Mouse (Mus musculus) heart, embryonic 12.5 days (tissue): ENCODE results near the gene C2cd6. TPM values are rescaled to one million over a fixed set of nuclear protein-coding genes. Genes with fewer than 3 reads are reported as not detected.

ENCODE experiments used
- ATAC-seq: fragments of 200-750 bp; cut with Nextera tagmentation; 2 replicates; pipeline ENCODE4 v1.8.0; 2017; ENCODE audit warnings: moderate TSS enrichment, moderate library complexity; ENCODE audit not compliant: insufficient number of reproducible peaks, low FRiP score
- H3K27ac ChIP-seq: fragments of 300-500 bp; sonication (generic); 2 replicates; pipeline ENCODE4 v1.5.1; 2016; ENCODE audit warnings: mild to moderate bottlenecking, moderate library complexity; ENCODE audit not compliant: poor library complexity, severe bottlenecking
- H3K27me3 ChIP-seq: fragments of 300-500 bp; sonication (generic); replicated peaks from 2 replicates; pipeline ENCODE4 v1.6.1; 2016; ENCODE audit warnings: mild to moderate bottlenecking, moderate library complexity
- H3K36me3 ChIP-seq: fragments of 300-500 bp; sonication (generic); 2 replicates; pipeline ENCODE4 v1.6.1; 2016; ENCODE audit warnings: mild to moderate bottlenecking, moderate library complexity
- H3K4me1 ChIP-seq: fragments of 300-500 bp; sonication (generic); replicated peaks from 2 replicates; pipeline ENCODE4 v1.6.1; 2016; ENCODE audit warnings: mild to moderate bottlenecking
- H3K4me2 ChIP-seq: fragments of 300-500 bp; sonication (generic); 2 replicates; pipeline ENCODE4 v1.6.1; 2016; ENCODE audit warnings: mild to moderate bottlenecking, moderate library complexity
- H3K4me3 ChIP-seq: fragments of 300-500 bp; sonication (generic); 2 replicates; pipeline ENCODE4 v1.5.1; 2016; ENCODE audit warnings: mild to moderate bottlenecking
- H3K9ac ChIP-seq: fragments of 300-500 bp; sonication (generic); 2 replicates; pipeline ENCODE4 v1.6.1; 2016; ENCODE audit warnings: mild to moderate bottlenecking, moderate library complexity
- H3K9me3 ChIP-seq: fragments of 300-500 bp; sonication (generic); replicated peaks from 2 replicates; pipeline ENCODE4 v1.6.1; 2016; ENCODE audit warnings: mild to moderate bottlenecking, moderate library complexity
- WGBS: fragments of 180-500 bp; shearing (Covaris S2); methylation state at CpG from one replicate; pipeline ENCODE4 v1.1.7; 2016; 5-methylcytosine and 5-hydroxymethylcytosine counted together
- polyA plus RNA-seq: library from polyadenylated mRNA; unstranded; fragments of >200 nt; fragmentation: Nextera tagmentation; extraction: Ambion mirVana; gene quantifications from 2 replicates; pipeline ENCODE4 v1.2.1, GENCODE M21; 2016

C2cd6 gene
- polyA plus RNA-seq, result not detected in 2 replicates

DNA sequence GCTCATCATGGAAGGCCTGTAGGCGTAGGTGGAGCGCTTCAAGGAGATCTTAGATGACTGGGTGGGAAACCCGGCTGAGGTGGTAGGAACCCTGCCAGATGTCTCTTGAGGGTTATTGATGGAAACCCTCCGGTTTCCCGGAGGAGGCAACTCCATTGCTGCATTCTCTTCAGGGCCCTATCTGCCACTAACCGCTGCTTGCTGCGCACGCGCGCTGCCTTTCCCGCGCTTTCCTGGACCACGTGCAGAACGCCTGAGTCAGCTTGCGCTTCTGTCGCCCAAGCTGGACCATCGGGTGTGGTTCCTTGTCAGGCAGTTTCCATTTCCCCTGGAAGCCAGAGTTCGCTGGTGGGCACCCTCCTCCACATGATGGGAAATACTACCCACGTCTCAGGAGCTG is at the start of gene C2cd6:
Gene C2cd6 (minus strand): TSS at position 196 of the 400 bp plus-strand sequence.
- Histone ChIP-seq H3K36me3 (peaks cover 3% of the 10 kb centered on the region; the same call in 1 of the 2 replicates), H3K4me2 (no peak within 1 kb of the TSS), H3K27ac (no peak within 1 kb of the TSS), H3K4me1 (0 out of 2 replicates have a peak, but pooled peaks cover 1% of the 10 kb centered on the region), H3K9me3 (no peaks in the 10 kb centered on the region), H3K9ac (no peak within 1 kb of the TSS), H3K4me3 (no peak within 1 kb of the TSS), H3K27me3 (no peaks in the 10 kb centered on the region)
- WGBS, result 86% methylated on average over 19 of the region's 19 CpGs
- no peak for ATAC-seq

DNA sequence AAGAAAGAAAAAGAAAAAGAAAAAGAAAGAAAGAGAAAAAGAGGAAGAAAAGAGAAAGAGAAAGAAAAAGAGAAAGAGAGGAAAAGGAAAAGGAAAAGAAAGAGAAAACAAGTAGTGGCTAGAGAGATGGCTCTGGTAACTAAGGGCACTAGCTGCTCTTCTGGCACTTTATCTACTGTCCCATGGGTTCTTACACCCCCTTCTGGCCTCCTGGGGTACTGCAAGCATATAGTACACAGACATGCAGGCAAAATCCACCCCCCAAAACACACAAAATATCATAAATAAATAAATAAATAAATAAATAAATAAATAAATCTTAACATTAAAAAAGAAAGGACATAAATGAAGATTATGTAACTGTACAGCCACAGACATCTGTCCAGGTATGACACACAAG is 48.1 kb upstream of the C2cd6 start:
- Histone ChIP-seq H3K27ac (no peak overlapping the region), H3K9me3 (peaks cover 8% of the 10 kb centered on the region; the same call in 1 of the 2 replicates), H3K4me3 (no peak overlapping the region), H3K9ac (no peak overlapping the region), H3K36me3 (no peaks in the 10 kb centered on the region), H3K4me2 (no peak overlapping the region), H3K27me3 (no peaks in the 10 kb centered on the region), H3K4me1 (no peaks in the 10 kb centered on the region)
- ATAC-seq, result no peak

GRCm38 (mm10) chr1:59134419-59134818 is 39.7 kb upstream of the C2cd6 start:
- Histone ChIP-seq H3K36me3 (no peaks in the 10 kb centered on the region), H3K9ac (no peak overlapping the region), H3K4me3 (no peak overlapping the region), H3K27ac (no peak overlapping the region; the same call in 1 of the 2 replicates), H3K4me2 (no peak overlapping the region), H3K27me3 (no peaks in the 10 kb centered on the region), H3K4me1 (peaks cover 9% of the 10 kb centered on the region), H3K9me3 (no peaks in the 10 kb centered on the region)
- WGBS, result 44% methylated on average over 5 of the region's 5 CpGs
- ATAC-seq, result no peak

DNA sequence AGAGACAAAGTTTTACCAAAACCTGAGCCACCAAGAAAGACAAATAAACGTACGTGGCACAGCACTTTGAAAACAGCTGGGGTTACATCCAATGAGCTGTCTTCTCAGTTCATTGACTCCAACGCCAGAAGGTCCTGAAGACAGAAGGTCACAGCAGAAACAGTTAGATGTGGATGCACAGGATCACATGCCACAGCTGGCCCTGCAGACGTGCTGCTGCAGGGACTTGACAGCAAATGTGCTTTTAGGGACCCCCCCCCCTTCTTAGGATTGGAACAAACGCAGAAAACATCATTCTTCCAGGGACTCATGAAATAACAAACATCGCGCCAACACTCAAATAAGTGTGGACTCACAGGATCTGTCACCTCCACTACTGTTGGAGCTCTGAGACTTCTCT is 34.2 kb upstream of the C2cd6 start:
- Histone ChIP-seq H3K9me3 (no peaks in the 10 kb centered on the region), H3K4me1 (peaks cover under 1% of the 10 kb centered on the region; the same call in 1 of the 2 replicates), H3K4me2 (no peak overlapping the region), H3K27ac (no peak overlapping the region), H3K9ac (no peak overlapping the region), H3K27me3 (no peaks in the 10 kb centered on the region), H3K4me3 (no peak overlapping the region), H3K36me3 (no peaks in the 10 kb centered on the region)
- ATAC-seq, result no peak
- 69% methylated on average over 7 of the region's 7 CpGs for WGBS

GRCm38 (mm10) chr1:59125558-59125957 is 30.9 kb upstream of the C2cd6 start:
- 69% methylated on average over 5 of the region's 5 CpGs for WGBS
- no peak for ATAC-seq
- H3K27ac ChIP-seq, result no peak overlapping the region

GRCm38 (mm10) chr1:59119720-59120457 is 25.2 kb upstream of the C2cd6 start, which contains the start of gene Tmem237:
Gene Tmem237, minus strand, starts transcription at chr1:59120408.
- ATAC-seq, result peak; percentile 97
- WGBS, result under 1% methylated on average over 74 of the region's 74 CpGs
- Histone ChIP-seq H3K4me3 (peak within 1 kb of the TSS; percentile 70), H3K9ac (peak within 1 kb of the TSS; percentile 86), H3K4me1 (peaks cover 4% of the 10 kb centered on the region; the same call in 1 of the 2 replicates), H3K27ac (peak within 1 kb of the TSS; percentile 56), H3K36me3 (no peaks in the 10 kb centered on the region), H3K9me3 (no peaks in the 10 kb centered on the region), H3K27me3 (no peaks in the 10 kb centered on the region), H3K4me2 (peak within 1 kb of the TSS; percentile 93)

More at GRCm38 (mm10) chr1:59125558-59125957, 30.9 kb upstream of the C2cd6 start:
- peaks cover under 1% of the 10 kb centered on the region; the same call in 1 of the 2 replicates for H3K4me1 ChIP-seq
- H3K36me3 ChIP-seq, result no peaks in the 10 kb centered on the region
- no peaks in the 10 kb centered on the region for H3K9me3 ChIP-seq
- H3K9ac ChIP-seq, result no peak overlapping the region
- no peak overlapping the region for H3K4me2 ChIP-seq
- H3K27me3 ChIP-seq, result no peaks in the 10 kb centered on the region
- H3K4me3 ChIP-seq, result no peak overlapping the region

DNA sequence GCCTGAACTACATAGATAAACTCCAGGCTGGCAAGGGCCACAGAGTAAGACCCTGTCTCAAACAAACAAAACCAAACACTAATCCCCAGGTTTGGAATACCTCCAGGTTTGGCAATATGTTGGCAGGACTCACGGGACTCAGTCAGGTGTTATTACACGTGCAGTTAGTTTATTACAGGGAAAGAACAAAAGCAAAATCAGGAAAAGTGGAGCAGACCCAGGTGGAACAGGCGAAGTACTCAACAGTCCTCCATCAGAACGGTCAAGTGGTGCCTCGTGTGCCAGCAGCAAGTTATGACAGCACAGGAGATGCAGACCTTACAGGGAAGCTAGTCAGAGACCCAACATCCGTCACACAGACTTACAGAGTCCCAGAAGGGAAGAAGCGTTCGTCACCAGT is 15.8 kb upstream of the C2cd6 start:
- Histone ChIP-seq H3K36me3 (peaks cover 45% of the 10 kb centered on the region), H3K4me2 (no peak overlapping the region), H3K4me1 (no peaks in the 10 kb centered on the region), H3K27ac (no peak overlapping the region), H3K9me3 (no peaks in the 10 kb centered on the region), H3K4me3 (no peak overlapping the region), H3K27me3 (no peaks in the 10 kb centered on the region), H3K9ac (no peak overlapping the region)
- no peak for ATAC-seq
- 77% methylated on average over 8 of the region's 8 CpGs for WGBS

- H3K9ac ChIP-seq, result no peak overlapping the region
These were observed 7.4 kb upstream of the C2cd6 start for GRCm38 (mm10) chr1:59102071-59102470.

GRCm38 (mm10) chr1:59101020-59101419 is 6.3 kb upstream of the C2cd6 start:
- Histone ChIP-seq H3K27me3 (no peaks in the 10 kb centered on the region), H3K36me3 (peaks cover 25% of the 10 kb centered on the region), H3K4me3 (no peak overlapping the region), H3K4me1 (0 out of 2 replicates have a peak, but pooled peaks cover 2% of the 10 kb centered on the region), H3K27ac (no peak overlapping the region), H3K4me2 (no peak overlapping the region), H3K9me3 (no peaks in the 10 kb centered on the region), H3K9ac (no peak overlapping the region)
- ATAC-seq, result no peak
- WGBS, result 89% methylated on average over 5 of the region's 5 CpGs

More at GRCm38 (mm10) chr1:59102071-59102470, 7.4 kb upstream of the C2cd6 start:
- H3K36me3 ChIP-seq, result peaks cover 28% of the 10 kb centered on the region
- 0 out of 2 replicates have a peak, but pooled peaks cover 2% of the 10 kb centered on the region for H3K4me1 ChIP-seq
- ATAC-seq, result no peak
- WGBS, result 86% methylated on average over 6 of the region's 6 CpGs
- no peaks in the 10 kb centered on the region for H3K27me3 ChIP-seq
- no peak overlapping the region for H3K4me2 ChIP-seq
- H3K27ac ChIP-seq, result no peak overlapping the region
- H3K9me3 ChIP-seq, result no peaks in the 10 kb centered on the region
- no peak overlapping the region for H3K4me3 ChIP-seq

DNA sequence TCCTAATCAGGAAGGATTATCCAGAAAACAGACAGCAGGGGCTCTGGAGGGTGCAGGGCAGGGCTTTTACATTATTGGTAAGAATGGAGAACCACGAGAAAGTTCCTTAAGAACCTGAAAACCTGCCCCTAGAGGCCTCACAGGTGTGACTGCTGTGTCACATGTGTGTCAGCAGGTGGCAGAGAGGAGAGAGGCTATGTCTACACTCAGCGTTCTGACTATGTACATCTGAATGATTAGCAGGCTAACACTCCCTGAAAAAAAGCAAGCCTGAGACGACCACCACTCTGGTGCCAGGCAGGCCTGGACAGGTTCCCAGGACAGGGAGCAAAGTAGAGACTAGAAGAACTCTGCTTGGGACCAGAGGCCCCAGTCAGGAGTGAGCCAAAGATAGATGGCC is 23.8 kb downstream of the C2cd6 start:
- Histone ChIP-seq H3K4me3 (no peak overlapping the region), H3K27me3 (no peaks in the 10 kb centered on the region), H3K9ac (no peak overlapping the region), H3K9me3 (no peaks in the 10 kb centered on the region), H3K4me1 (no peaks in the 10 kb centered on the region), H3K4me2 (no peak overlapping the region), H3K36me3 (no peaks in the 10 kb centered on the region), H3K27ac (no peak overlapping the region)
- ATAC-seq, result no peak
- 23% methylated on average over 3 of the region's 3 CpGs for WGBS

DNA sequence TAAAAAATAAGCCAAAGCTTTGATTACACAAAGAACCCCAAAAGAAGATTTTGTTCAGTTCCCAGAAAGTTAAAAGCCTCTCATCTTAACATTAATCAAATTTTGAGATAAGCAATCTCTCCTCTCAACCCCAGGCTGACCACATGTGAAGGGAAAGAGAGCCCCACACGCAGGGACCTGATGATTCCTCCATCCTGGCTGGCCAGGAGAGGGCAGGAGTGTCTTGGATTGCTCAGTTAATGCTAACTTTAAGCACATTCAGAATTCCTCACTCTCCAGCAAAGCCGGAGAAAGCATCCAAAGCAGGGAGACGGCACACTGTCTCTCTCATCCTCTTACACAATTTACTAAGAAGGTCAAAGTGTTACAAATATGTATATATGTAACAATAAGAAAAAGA is 26.7 kb downstream of the C2cd6 start:
- no peak for ATAC-seq
- H3K36me3 ChIP-seq, result no peaks in the 10 kb centered on the region
- H3K27me3 ChIP-seq, result no peaks in the 10 kb centered on the region
- H3K9ac ChIP-seq, result no peak overlapping the region
- no peak overlapping the region for H3K4me3 ChIP-seq
- WGBS, result 5% methylated on average over 3 of the region's 3 CpGs
- H3K27ac ChIP-seq, result no peak overlapping the region
- no peaks in the 10 kb centered on the region; the same call in 1 of the 2 replicates for H3K9me3 ChIP-seq
- no peak overlapping the region for H3K4me2 ChIP-seq
- H3K4me1 ChIP-seq, result no peaks in the 10 kb centered on the region
